Mouse (Mus musculus): ENCODE measurements around the gene AI597479.

DNA sequence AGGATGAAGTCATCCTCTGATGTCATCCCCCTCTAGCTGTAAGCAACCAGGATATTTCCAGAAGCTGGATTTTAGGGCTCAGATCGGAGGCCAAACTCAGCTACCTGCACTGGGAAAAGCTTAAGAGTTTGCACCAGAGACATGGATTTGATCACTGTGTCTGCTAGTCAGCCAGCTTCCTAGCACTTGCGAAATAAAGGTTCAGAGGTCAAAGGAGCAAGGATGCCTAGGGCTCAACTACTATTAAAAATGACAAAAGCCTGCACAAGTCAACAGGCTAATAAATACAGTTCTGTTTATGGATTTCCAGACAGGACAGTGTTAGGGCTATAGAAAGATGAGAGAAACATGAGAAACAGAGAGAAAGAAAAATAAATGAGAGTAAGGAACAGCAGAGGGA is 59.4 kb downstream of the AI597479 start:
- TF ChIP-seq EP300 (IDR thresholded peaks at IDR 0.05; ENCODE audit: low read depth) = no peak
- TF ChIP-seq CTCF (IDR thresholded peaks at IDR 0.05; ENCODE audit: low read depth) = no peak
